Mouse (Mus musculus) stomach, postnatal 0 days (tissue): ENCODE results near the gene Cers6. TPM values are rescaled to one million over a fixed set of nuclear protein-coding genes. Genes with fewer than 3 reads are reported as not detected.

Experiments used
- ATAC-seq: fragments of 200-750 bp; cut with Nextera tagmentation; 2 replicates; pipeline ENCODE4 v1.8.0; 2017; ENCODE audit not compliant: low FRiP score, low TSS enrichment
- DNase-seq: peaks from one replicate; pipeline ENCODE4 v3.0.0-alpha.2; 2016; ENCODE audit warnings: low spot score
- H3K27ac ChIP-seq: fragments of 300-500 bp; sonication (generic); replicated peaks from 2 replicates; pipeline ENCODE4 v1.5.1; 2014; ENCODE audit warnings: mild to moderate bottlenecking, control low read depth
- H3K27me3 ChIP-seq: fragments of 300-500 bp; sonication (generic); 2 replicates; pipeline ENCODE4 v1.6.1; 2014; ENCODE audit warnings: low read length; ENCODE audit not compliant: control insufficient read depth, insufficient read depth
- H3K36me3 ChIP-seq: fragments of 300-500 bp; sonication (generic); 2 replicates; pipeline ENCODE4 v1.6.1; 2014; ENCODE audit warnings: low read length, mixed read lengths; ENCODE audit not compliant: control insufficient read depth, insufficient read depth
- H3K4me1 ChIP-seq: fragments of 300-500 bp; sonication (generic); replicated peaks from 2 replicates; pipeline ENCODE4 v1.6.1; 2014; ENCODE audit warnings: antibody characterized with exemption; ENCODE audit not compliant: control insufficient read depth, insufficient read depth
- H3K4me2 ChIP-seq: fragments of 300-500 bp; sonication (generic); replicated peaks from 2 replicates; pipeline ENCODE4 v1.6.1; 2014; ENCODE audit warnings: low read depth, mild to moderate bottlenecking, control low read depth, moderate library complexity
- H3K4me3 ChIP-seq: fragments of 300-500 bp; sonication (generic); 2 replicates; pipeline ENCODE4 v1.5.1; 2014; ENCODE audit warnings: low read depth, low read length, control low read depth
- H3K9ac ChIP-seq: fragments of 300-500 bp; sonication (generic); 2 replicates; pipeline ENCODE4 v1.6.1; 2014; ENCODE audit warnings: mild to moderate bottlenecking, low read length, control low read depth, mixed read lengths
- H3K9me3 ChIP-seq: fragments of 300-500 bp; sonication (generic); 2 replicates; pipeline ENCODE4 v1.6.1; 2016; ENCODE audit warnings: low read length; ENCODE audit not compliant: control insufficient read depth
- CTCF ChIP-seq: IDR thresholded peaks from 2 replicates; pipeline ENCODE4 v1.5.1; 2016; ENCODE audit warnings: antibody characterized with exemption, low read depth, mild to moderate bottlenecking, moderate library complexity
- EP300 ChIP-seq: optimal IDR thresholded peaks from 2 replicates; pipeline ENCODE3; 2016; ENCODE audit warnings: antibody characterized with exemption
- WGBS: fragments of 180-500 bp; shearing (Covaris S2); extraction: QIAGEN DNeasy Blood & Tissue Kit; methylation state at CpG from one replicate; pipeline ENCODE4 v1.1.7; 2014; 5-methylcytosine and 5-hydroxymethylcytosine counted together
- polyA plus RNA-seq: library from polyadenylated mRNA; unstranded; fragments of >200 nt; fragmentation: Nextera tagmentation; extraction: Ambion mirVana; gene quantifications from 2 replicates; pipeline ENCODE4 v1.2.1, GENCODE M21; 2015

Cers6 gene
- polyA plus RNA-seq, 1 experiment from 2014 or later = 8.0 TPM

- no peak overlapping the region for H3K4me2 ChIP-seq
- DNase-seq (no peak), ATAC-seq (no peak)
- 88% methylated on average over 6 of the region's 6 CpGs for whole genome bisulfite sequencing
- no peaks in the 10 kb centered on the region for H3K36me3 ChIP-seq
- H3K9ac ChIP-seq = no peak overlapping the region
- no peaks in the 10 kb centered on the region for H3K27me3 ChIP-seq
- H3K9me3 ChIP-seq = no peaks in the 10 kb centered on the region
- no peak for TF ChIP-seq CTCF
- TF ChIP-seq EP300 = no peak
- no peak overlapping the region for H3K27ac ChIP-seq
- H3K4me1 ChIP-seq = no peaks in the 10 kb centered on the region
- H3K4me3 ChIP-seq = no peak overlapping the region
Observed at GRCm38 (mm10) chr2:68989117-68989516, 127.9 kb downstream of the Cers6 start.

- no peak for DNase-seq
- no peaks in the 10 kb centered on the region for H3K4me1 ChIP-seq
- H3K36me3 ChIP-seq = no peaks in the 10 kb centered on the region
- H3K27me3 ChIP-seq = no peaks in the 10 kb centered on the region
- no peak overlapping the region for H3K4me3 ChIP-seq
- no peak for ATAC-seq
- no peaks in the 10 kb centered on the region for H3K9me3 ChIP-seq
- no peak overlapping the region for H3K9ac ChIP-seq
- H3K27ac ChIP-seq = no peak overlapping the region
- WGBS = 85% methylated on average over 5 of the region's 5 CpGs
- no peak for TF ChIP-seq CTCF
- TF ChIP-seq EP300 = no peak
- no peak overlapping the region for H3K4me2 ChIP-seq
Observed at GRCm38 (mm10) chr2:68992629-68993028, 131.4 kb downstream of the Cers6 start.

GRCm38 (mm10) chr2:68994441-68994840, 133.2 kb downstream of the Cers6 start:
- Histone ChIP-seq H3K27ac (no peak overlapping the region), H3K9ac (no peak overlapping the region), H3K36me3 (no peaks in the 10 kb centered on the region), H3K4me2 (no peak overlapping the region), H3K4me3 (no peak overlapping the region), H3K27me3 (no peaks in the 10 kb centered on the region), H3K9me3 (no peaks in the 10 kb centered on the region), H3K4me1 (no peaks in the 10 kb centered on the region)
- ATAC-seq (no peak), DNase-seq (peak; percentile 43)
- TF ChIP-seq EP300 (no peak), CTCF (no peak)

GRCm38 (mm10) chr2:68995723-68996122, 134.5 kb downstream of the Cers6 start:
- Histone ChIP-seq H3K4me1 (no peaks in the 10 kb centered on the region), H3K4me3 (no peak overlapping the region), H3K27ac (no peak overlapping the region), H3K36me3 (no peaks in the 10 kb centered on the region), H3K9ac (no peak overlapping the region), H3K27me3 (no peaks in the 10 kb centered on the region), H3K9me3 (no peaks in the 10 kb centered on the region), H3K4me2 (no peak overlapping the region)
- no peak for DNase-seq
- no peak for ATAC-seq
- TF ChIP-seq CTCF = no peak

- Histone ChIP-seq H3K4me1 (no peaks in the 10 kb centered on the region), H3K4me2 (no peak overlapping the region), H3K9ac (no peak overlapping the region), H3K4me3 (no peak overlapping the region), H3K27me3 (no peaks in the 10 kb centered on the region), H3K36me3 (no peaks in the 10 kb centered on the region), H3K9me3 (no peaks in the 10 kb centered on the region), H3K27ac (no peak overlapping the region)
- WGBS = 79% methylated on average over 1 of the region's 1 CpGs
- DNase-seq (no peak), ATAC-seq (no peak)
- no peak for TF ChIP-seq EP300
- no peak for TF ChIP-seq CTCF
Observed at GRCm38 (mm10) chr2:68996268-68996667, 135.0 kb downstream of the Cers6 start.

GRCm38 (mm10) chr2:69004001-69004400, 142.8 kb downstream of the Cers6 start:
- no peak for TF ChIP-seq EP300
- no peak for TF ChIP-seq CTCF
- DNase-seq (no peak), ATAC-seq (no peak)

More at GRCm38 (mm10) chr2:69004001-69004400, 142.8 kb downstream of the Cers6 start:
- Histone ChIP-seq H3K4me1 (no peaks in the 10 kb centered on the region), H3K27ac (no peak overlapping the region), H3K27me3 (no peaks in the 10 kb centered on the region), H3K4me3 (no peak overlapping the region), H3K9ac (no peak overlapping the region), H3K4me2 (no peak overlapping the region), H3K9me3 (no peaks in the 10 kb centered on the region), H3K36me3 (no peaks in the 10 kb centered on the region)
- WGBS = 92% methylated on average over 5 of the region's 5 CpGs
